Mouse (Mus musculus) heart, embryonic 11.5 days (tissue): Measurements from ENCODE around the gene Ift122. TPM values are rescaled to one million over a fixed set of nuclear protein-coding genes. Genes with fewer than 3 reads are reported as not detected.

Source experiments
- ATAC-seq: fragments of 200-750 bp; cut with Nextera tagmentation; replicated peaks from 2 replicates; pipeline ENCODE4 v1.8.0; 2017; ENCODE audit warnings: moderate library complexity; ENCODE audit not compliant: insufficient number of reproducible peaks, low FRiP score, low TSS enrichment
- H3K27ac ChIP-seq: fragments of 300-500 bp; sonication (generic); 2 replicates; pipeline ENCODE4 v1.5.1; 2014; ENCODE audit warnings: mild to moderate bottlenecking, low read depth, low read length
- H3K27me3 ChIP-seq: fragments of 300-500 bp; sonication (generic); 2 replicates; pipeline ENCODE4 v1.6.1; 2014; ENCODE audit warnings: mild to moderate bottlenecking, low read length, mixed read lengths; ENCODE audit not compliant: control insufficient read depth, insufficient read depth
- H3K36me3 ChIP-seq: fragments of 300-500 bp; sonication (generic); 2 replicates; pipeline ENCODE4 v1.6.1; 2014; ENCODE audit warnings: mild to moderate bottlenecking, low read length, moderate library complexity, mixed read lengths; ENCODE audit not compliant: control insufficient read depth, insufficient read depth
- H3K4me1 ChIP-seq: fragments of 300-500 bp; sonication (generic); 2 replicates; pipeline ENCODE4 v1.6.1; 2014; ENCODE audit warnings: low read length; ENCODE audit not compliant: control insufficient read depth, insufficient read depth
- H3K4me2 ChIP-seq: fragments of 300-500 bp; sonication (generic); 2 replicates; pipeline ENCODE4 v1.6.1; 2014; ENCODE audit warnings: mild to moderate bottlenecking, moderate library complexity
- H3K4me3 ChIP-seq: fragments of 300-500 bp; sonication (generic); 2 replicates; pipeline ENCODE4 v1.5.1; 2014; ENCODE audit warnings: low read depth, low read length
- H3K9ac ChIP-seq: fragments of 300-500 bp; sonication (generic); 2 replicates; pipeline ENCODE4 v1.6.1; 2014; ENCODE audit warnings: mild to moderate bottlenecking, low read depth, low read length, moderate library complexity
- H3K9me3 ChIP-seq: fragments of 300-500 bp; sonication (generic); replicated peaks from 2 replicates; pipeline ENCODE4 v1.6.1; 2016; ENCODE audit warnings: low read length; ENCODE audit not compliant: control insufficient read depth
- WGBS: fragments of 180-500 bp; shearing (Covaris S2); extraction: QIAGEN DNeasy Blood & Tissue Kit; methylation state at CpG from one replicate; pipeline ENCODE4 v1.1.7; 2014; ENCODE audit not compliant: insufficient replicate concordance; 5-methylcytosine and 5-hydroxymethylcytosine counted together
- polyA plus RNA-seq: library from polyadenylated mRNA; unstranded; fragments of >200 nt; fragmentation: Nextera tagmentation; extraction: Ambion mirVana; gene quantifications from 2 replicates; pipeline ENCODE4 v1.2.1, GENCODE M21; 2014

Ift122 gene
- polyA plus RNA-seq, 1 experiment from 2014 or later = 21.0 TPM

DNA sequence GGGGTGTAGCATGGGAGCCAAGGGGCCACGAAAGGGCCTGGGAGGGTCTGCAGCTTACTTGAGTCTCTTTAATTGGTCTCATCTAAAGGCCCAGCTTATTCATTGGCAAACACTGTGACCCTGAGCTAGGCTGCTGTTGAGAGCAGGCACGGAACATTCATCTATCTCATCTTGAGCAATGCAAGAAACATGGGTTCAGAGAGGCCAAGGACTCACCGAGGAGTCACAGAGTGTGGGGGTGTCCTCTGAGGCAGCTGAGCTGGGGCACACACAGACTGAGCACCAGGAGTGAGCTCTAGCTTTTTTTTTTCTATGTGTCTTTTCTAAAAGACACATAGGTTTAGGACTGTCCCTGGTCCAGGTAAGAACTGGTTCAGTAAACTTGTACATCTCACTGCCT, 79.1 kb downstream of the Ift122 start:
- no peak overlapping the region for H3K4me2 ChIP-seq
- 81% methylated on average over 3 of the region's 3 CpGs for WGBS
- H3K9me3 ChIP-seq = no peaks in the 10 kb centered on the region

DNA sequence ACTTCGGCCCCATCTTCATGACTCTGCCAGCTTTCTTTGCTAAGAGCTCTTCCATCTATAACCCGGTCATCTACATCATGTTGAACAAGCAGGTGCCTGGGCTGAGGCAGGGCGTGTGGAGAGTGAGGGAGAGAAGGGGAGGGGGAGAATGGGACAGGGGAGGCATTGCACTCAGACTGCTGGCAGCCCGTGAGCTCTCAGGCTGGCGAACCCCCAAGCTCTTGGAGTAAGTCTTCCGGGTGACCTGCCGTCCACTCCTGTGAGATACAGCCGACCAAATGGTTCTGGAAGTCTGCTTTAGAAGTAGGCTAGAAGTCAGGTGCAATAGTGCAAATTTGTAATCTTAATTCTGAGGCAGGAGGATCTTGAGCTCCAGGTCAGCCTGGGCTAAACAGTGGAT, 82.3 kb downstream of the Ift122 start:
- 71% methylated on average over 8 of the region's 8 CpGs for WGBS
- ATAC-seq = no peak
- no peaks in the 10 kb centered on the region for H3K36me3 ChIP-seq

More for the DNA sequence above, 79.1 kb downstream of the Ift122 start:
- Histone ChIP-seq H3K4me1 (peaks cover 16% of the 10 kb centered on the region), H3K27ac (no peak overlapping the region), H3K4me3 (no peak overlapping the region), H3K36me3 (no peaks in the 10 kb centered on the region), H3K27me3 (no peaks in the 10 kb centered on the region), H3K9ac (no peak overlapping the region)
- ATAC-seq = no peak

DNA sequence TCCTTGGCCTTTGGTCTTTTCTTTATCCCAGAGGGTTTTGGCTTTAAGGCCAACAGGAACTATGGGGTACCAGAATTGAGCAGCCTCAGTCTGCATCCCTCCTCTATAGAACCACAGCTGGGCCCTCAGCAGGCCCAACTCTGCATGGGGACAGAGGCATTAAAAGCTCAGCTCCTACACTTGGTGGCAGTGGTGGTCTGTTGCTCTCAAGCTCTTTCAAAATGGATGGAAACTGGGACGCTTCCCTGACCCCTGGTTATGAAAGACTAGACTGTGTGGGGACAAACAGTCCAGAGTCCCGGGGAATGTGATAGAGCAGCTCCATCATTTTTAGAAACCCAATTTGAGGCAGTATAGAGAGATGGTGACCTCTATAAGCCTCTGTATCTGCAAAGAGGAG, 84.7 kb downstream of the Ift122 start:
- H3K9me3 ChIP-seq = no peaks in the 10 kb centered on the region

More for the DNA sequence above, 82.3 kb downstream of the Ift122 start:
- Histone ChIP-seq H3K4me3 (no peak overlapping the region), H3K27me3 (no peaks in the 10 kb centered on the region), H3K9ac (no peak overlapping the region), H3K9me3 (no peaks in the 10 kb centered on the region), H3K27ac (no peak overlapping the region), H3K4me1 (peaks cover 6% of the 10 kb centered on the region), H3K4me2 (no peak overlapping the region)

DNA sequence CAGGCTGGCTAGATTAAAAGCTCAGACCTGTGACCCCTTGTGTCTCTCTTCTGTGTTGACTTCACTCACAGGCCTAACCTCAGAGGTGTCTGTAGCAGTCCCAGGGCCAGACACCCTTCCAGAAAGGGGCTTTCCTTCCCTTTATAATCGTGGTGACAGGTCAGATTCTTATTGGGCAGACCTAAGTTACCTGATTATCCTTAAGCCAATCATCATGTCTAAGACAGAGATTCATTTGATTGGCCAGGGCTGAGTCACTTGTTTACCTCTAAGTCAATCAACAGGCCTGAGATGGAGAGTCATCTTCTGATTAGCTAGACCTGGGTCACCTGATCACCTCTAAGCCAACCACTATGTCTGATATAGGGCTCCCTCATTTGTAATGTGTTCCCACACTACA, 85.5 kb downstream of the Ift122 start:
- peaks cover 19% of the 10 kb centered on the region for H3K4me1 ChIP-seq
- no peaks in the 10 kb centered on the region for H3K27me3 ChIP-seq
- no peaks in the 10 kb centered on the region for H3K36me3 ChIP-seq
- ATAC-seq = no peak
- no peak overlapping the region for H3K4me3 ChIP-seq
- H3K9ac ChIP-seq = no peak overlapping the region
- no peak overlapping the region for H3K27ac ChIP-seq
- H3K4me2 ChIP-seq = no peak overlapping the region
- no peaks in the 10 kb centered on the region for H3K9me3 ChIP-seq
- 64% methylated on average over 1 of the region's 1 CpGs for WGBS

More for the DNA sequence above, 84.7 kb downstream of the Ift122 start:
- WGBS = 81% methylated on average over 2 of the region's 2 CpGs
- no peak for ATAC-seq
- Histone ChIP-seq H3K4me2 (no peak overlapping the region), H3K9ac (no peak overlapping the region), H3K27me3 (no peaks in the 10 kb centered on the region), H3K4me1 (peaks cover 14% of the 10 kb centered on the region), H3K4me3 (no peak overlapping the region), H3K27ac (no peak overlapping the region), H3K36me3 (no peaks in the 10 kb centered on the region)

DNA sequence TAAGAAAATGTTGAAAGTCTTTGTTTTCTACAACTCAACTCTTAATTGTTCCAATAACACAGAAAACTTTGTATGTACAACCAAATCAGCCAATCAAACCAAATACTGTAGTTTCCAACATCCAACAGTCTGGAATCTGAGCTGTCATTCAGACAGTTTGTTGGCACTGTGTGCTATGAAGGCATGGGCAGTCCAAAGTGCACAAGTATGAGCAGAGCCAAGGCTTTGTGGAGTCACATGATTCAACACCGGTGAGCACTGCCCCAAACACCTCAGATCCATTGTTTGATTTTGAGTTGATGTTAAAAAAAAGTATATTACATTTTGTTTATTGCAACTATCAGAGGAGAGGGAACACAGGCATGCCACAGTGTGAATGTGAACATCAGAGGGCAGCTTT, 87.3 kb downstream of the Ift122 start:
- 66% methylated on average over 1 of the region's 1 CpGs for WGBS
- H3K4me3 ChIP-seq = no peak overlapping the region
- no peaks in the 10 kb centered on the region for H3K9me3 ChIP-seq
- no peak overlapping the region for H3K27ac ChIP-seq
- H3K4me1 ChIP-seq = peaks cover 25% of the 10 kb centered on the region
- no peak overlapping the region for H3K4me2 ChIP-seq
- no peaks in the 10 kb centered on the region for H3K27me3 ChIP-seq
- H3K9ac ChIP-seq = no peak overlapping the region
- no peak for ATAC-seq
- no peaks in the 10 kb centered on the region for H3K36me3 ChIP-seq

DNA sequence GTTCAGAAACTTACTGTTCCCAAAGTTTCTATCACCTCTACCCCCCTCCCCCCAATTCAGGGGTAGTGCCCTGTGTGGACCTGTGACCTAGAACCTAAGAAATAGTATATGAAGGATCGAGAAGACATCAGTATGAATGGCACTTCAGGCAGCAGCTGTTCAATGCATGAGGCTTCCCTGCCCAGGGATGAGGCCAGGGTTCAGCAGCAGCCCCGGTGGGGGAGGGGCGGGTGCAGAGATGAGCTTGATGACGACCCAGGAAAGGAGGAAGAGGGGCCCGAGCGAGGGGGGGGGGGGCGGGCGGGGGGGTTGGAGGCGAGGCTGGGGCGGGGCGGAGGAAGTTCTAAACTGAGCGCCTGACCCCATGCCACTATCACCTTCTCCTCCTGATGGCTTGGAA, 87.9 kb downstream of the Ift122 start:
- no peak for ATAC-seq
- Histone ChIP-seq H3K4me3 (no peak overlapping the region), H3K36me3 (no peaks in the 10 kb centered on the region), H3K9ac (no peak overlapping the region), H3K27ac (no peak overlapping the region), H3K4me1 (peaks cover 26% of the 10 kb centered on the region), H3K27me3 (no peaks in the 10 kb centered on the region), H3K4me2 (no peak overlapping the region), H3K9me3 (no peaks in the 10 kb centered on the region)
- WGBS = 12% methylated on average over 7 of the region's 12 CpGs

DNA sequence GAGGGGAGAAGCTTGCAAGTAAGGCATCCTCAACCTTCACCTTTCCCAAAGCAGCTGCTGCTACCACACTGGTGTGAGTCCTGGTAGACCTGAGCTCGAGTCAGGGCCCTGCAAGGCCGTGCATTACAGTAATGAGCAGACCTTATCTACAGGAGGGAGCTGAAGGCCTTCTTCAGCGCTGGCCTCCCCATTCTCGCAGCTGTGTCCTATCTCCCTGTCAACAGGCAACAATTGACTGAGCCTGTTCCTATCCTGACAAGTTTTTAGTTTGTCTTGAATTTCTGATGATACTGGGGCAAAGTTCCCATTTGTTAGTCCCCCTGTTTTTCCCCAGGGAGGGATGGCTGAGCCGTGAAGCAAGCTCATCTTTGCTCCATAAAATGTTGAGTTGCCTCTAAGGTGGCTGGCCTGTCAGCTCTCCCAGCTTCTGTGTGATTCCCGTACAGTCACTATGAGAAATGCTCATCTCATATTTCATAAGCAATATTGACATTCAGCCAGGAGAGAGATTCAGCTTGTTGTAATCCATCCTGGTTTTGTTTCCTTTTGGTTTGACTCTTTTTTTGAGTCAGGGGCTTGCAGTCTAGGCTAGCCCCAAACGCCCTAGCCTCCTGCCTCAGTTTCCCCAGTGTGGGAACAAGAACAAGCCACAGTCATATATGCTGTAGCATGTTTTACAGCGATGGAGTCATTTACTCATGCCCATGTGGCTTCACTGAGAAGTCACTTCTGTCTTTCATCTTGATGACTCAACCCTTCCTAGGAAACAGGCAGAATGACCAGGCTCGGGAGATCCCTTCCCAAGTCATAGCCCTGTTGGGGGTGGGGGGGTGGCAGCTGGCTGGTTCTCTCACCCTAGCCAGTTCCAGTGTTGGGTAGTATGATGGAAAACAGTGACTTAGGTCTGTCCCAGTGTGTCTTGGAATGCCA, 90.5 kb downstream of the Ift122 start:
- no peak overlapping the region for H3K27ac ChIP-seq
- no peak for ATAC-seq
- H3K4me3 ChIP-seq = no peak overlapping the region
- H3K9ac ChIP-seq = no peak overlapping the region
- peaks cover 41% of the 10 kb centered on the region for H3K4me1 ChIP-seq
- H3K36me3 ChIP-seq = no peaks in the 10 kb centered on the region
- WGBS = 37% methylated on average over 9 of the region's 9 CpGs
- no peaks in the 10 kb centered on the region for H3K27me3 ChIP-seq
- no peaks in the 10 kb centered on the region for H3K9me3 ChIP-seq
- no peak overlapping the region for H3K4me2 ChIP-seq

DNA sequence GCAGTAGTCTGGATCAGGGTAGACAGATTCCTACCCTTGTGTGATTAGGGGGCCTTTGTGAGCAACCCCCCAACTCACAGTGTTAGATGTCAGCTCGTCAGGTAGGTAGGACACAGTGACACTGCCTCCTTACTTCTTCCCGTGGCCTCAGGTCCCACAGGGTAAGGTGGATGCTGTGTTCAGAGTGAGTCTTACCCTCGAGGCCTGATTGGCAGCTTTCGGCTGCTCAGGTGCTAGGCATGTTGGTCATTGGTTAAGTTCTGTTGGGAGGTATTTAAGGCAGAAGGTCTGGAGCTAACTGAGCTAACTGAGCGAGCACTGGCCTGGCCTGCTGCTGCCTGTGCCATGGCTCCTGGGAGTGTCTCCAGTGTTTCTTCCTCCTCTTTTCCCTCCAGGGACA, 91.4 kb downstream of the Ift122 start, which contains the start of gene H1foo:
Gene H1foo, plus strand, starts transcription at position 301 of the 400 bp plus-strand sequence.
- H3K4me1 ChIP-seq = peaks cover 41% of the 10 kb centered on the region
- no peak within 1 kb of the TSS for H3K9ac ChIP-seq
- no peaks in the 10 kb centered on the region for H3K27me3 ChIP-seq
- H3K27ac ChIP-seq = no peak within 1 kb of the TSS
- H3K9me3 ChIP-seq = no peaks in the 10 kb centered on the region
- no peak within 1 kb of the TSS for H3K4me2 ChIP-seq
- H3K36me3 ChIP-seq = no peaks in the 10 kb centered on the region
- H3K4me3 ChIP-seq = no peak within 1 kb of the TSS
- ATAC-seq = no peak
- WGBS = 88% methylated on average over 5 of the region's 5 CpGs

DNA sequence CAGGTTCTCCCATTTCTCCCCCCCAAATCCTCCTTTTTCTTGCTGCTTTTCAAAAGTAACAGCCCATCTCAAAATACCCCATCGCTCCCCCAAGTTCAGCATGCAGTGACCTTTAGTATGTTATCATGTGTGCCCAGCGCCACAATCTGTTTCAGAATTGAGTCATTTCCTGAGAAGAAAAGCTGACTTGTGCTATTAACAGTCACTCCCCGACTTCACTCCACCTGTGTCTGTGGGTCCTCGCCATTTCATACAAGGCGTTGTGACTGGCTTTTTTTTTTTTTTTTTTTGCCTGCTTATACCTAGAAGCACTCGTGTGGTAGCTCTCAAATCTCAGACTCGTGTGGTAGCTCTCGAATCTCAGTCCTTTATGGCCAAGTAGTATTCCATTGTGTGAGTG, 92.4 kb downstream of the Ift122 start:
- Histone ChIP-seq H3K27me3 (no peaks in the 10 kb centered on the region), H3K4me3 (no peak overlapping the region), H3K9me3 (no peaks in the 10 kb centered on the region), H3K9ac (no peak overlapping the region), H3K27ac (no peak overlapping the region), H3K36me3 (no peaks in the 10 kb centered on the region), H3K4me2 (no peak overlapping the region), H3K4me1 (peaks cover 41% of the 10 kb centered on the region)
- no peak for ATAC-seq
- WGBS = 64% methylated on average over 8 of the region's 8 CpGs
